Mouse (Mus musculus): ENCODE measurements around the gene Disp3. TPM values are rescaled to one million over a fixed set of nuclear protein-coding genes. Genes with fewer than 3 reads are reported as not detected.

Disp3 gene
- total and polyA plus RNA-seq, 2 experiments from 2014 or later: 0.11 TPM; not detected in 1

- no peak for ATAC-seq (ENCODE audit: insufficient read depth, low read depth)
- TF ChIP-seq EP300 (IDR thresholded peaks at IDR 0.05; ENCODE audit: low read depth): no peak
- no peak for TF ChIP-seq CTCF (IDR thresholded peaks at IDR 0.05; ENCODE audit: low read depth)
These were observed 54.7 kb downstream of the Disp3 start for GRCm38 (mm10) chr4:148233061-148233460.

DNA sequence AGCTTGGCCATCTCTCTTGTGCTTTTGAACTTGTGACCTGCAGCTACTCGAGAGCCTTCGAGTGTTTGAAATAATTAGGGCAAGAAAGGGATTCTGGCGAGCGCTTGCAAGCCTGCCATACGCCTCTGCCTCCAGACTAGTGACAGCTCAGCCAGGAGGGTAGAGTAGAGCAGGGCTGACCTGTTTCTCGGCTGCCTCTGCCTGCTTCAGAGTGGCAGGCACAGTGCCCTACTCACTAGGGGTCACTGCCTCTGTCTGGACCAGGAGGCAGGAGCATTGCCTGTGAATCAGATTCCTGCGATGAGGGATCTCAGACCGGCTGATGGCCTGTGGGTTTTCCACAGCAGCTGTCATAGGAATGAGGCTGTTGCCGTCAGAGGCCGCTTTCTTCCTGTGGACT lies 55.1 kb downstream of the Disp3 start:
- 61% methylated on average over 10 of the region's 10 CpGs for WGBS
- H3K4me2 ChIP-seq (ENCODE audit: low read depth, low read length): no peak overlapping the region
- no peak overlapping the region for H3K27ac ChIP-seq (ENCODE audit: low read depth)
- no peak for DNase-seq (ENCODE audit: low spot score)
- H3K4me1 ChIP-seq (ENCODE audit: control insufficient read depth, insufficient read depth): no peaks in the 10 kb centered on the region
- H3K27me3 ChIP-seq (ENCODE audit: control insufficient read depth, insufficient read depth, low read length): no peaks in the 10 kb centered on the region
- no peak overlapping the region for H3K4me3 ChIP-seq (ENCODE audit: low read depth, low read length)
- ATAC-seq (ENCODE audit: insufficient read depth, low read depth): no peak
- TF ChIP-seq EP300 (IDR thresholded peaks at IDR 0.05; ENCODE audit: low read depth) (no peak), CTCF (IDR thresholded peaks at IDR 0.05; ENCODE audit: low read depth) (no peak)
- H3K9ac ChIP-seq (replicated peaks; ENCODE audit: low read depth, low read length): no peak overlapping the region
- H3K36me3 ChIP-seq (replicated peaks; ENCODE audit: control insufficient read depth, insufficient read depth, low read length): no peaks in the 10 kb centered on the region
- H3K9me3 ChIP-seq (replicated peaks; ENCODE audit: control insufficient read depth, low read length): no peaks in the 10 kb centered on the region

More at GRCm38 (mm10) chr4:148233061-148233460, 54.7 kb downstream of the Disp3 start:
- no peak for DNase-seq (ENCODE audit: low spot score)
- no peaks in the 10 kb centered on the region for H3K36me3 ChIP-seq (replicated peaks; ENCODE audit: control insufficient read depth, insufficient read depth, low read length)
- no peak overlapping the region for H3K4me2 ChIP-seq (ENCODE audit: low read depth, low read length)
- H3K9ac ChIP-seq (replicated peaks; ENCODE audit: low read depth, low read length): no peak overlapping the region
- H3K27ac ChIP-seq (ENCODE audit: low read depth): no peak overlapping the region
- H3K4me1 ChIP-seq (ENCODE audit: control insufficient read depth, insufficient read depth): no peaks in the 10 kb centered on the region
- WGBS: 69% methylated on average over 9 of the region's 9 CpGs
- H3K4me3 ChIP-seq (ENCODE audit: low read depth, low read length): no peak overlapping the region
- H3K27me3 ChIP-seq (ENCODE audit: control insufficient read depth, insufficient read depth, low read length): no peaks in the 10 kb centered on the region
- H3K9me3 ChIP-seq (replicated peaks; ENCODE audit: control insufficient read depth, low read length): no peaks in the 10 kb centered on the region

- DNase-seq (ENCODE audit: low spot score) (no peak), ATAC-seq (ENCODE audit: insufficient read depth, low read depth) (no peak)
- H3K4me2 ChIP-seq (ENCODE audit: low read depth, low read length): no peak overlapping the region
- H3K9me3 ChIP-seq (replicated peaks; ENCODE audit: control insufficient read depth, low read length): no peaks in the 10 kb centered on the region
- 57% methylated on average over 4 of the region's 4 CpGs for WGBS
- TF ChIP-seq CTCF (IDR thresholded peaks at IDR 0.05; ENCODE audit: low read depth) (no peak), EP300 (IDR thresholded peaks at IDR 0.05; ENCODE audit: low read depth) (no peak)
- H3K9ac ChIP-seq (replicated peaks; ENCODE audit: low read depth, low read length): no peak overlapping the region
- H3K27ac ChIP-seq (ENCODE audit: low read depth): no peak overlapping the region
- no peaks in the 10 kb centered on the region for H3K27me3 ChIP-seq (ENCODE audit: control insufficient read depth, insufficient read depth, low read length)
- H3K4me3 ChIP-seq (ENCODE audit: low read depth, low read length): no peak overlapping the region
- H3K36me3 ChIP-seq (replicated peaks; ENCODE audit: control insufficient read depth, insufficient read depth, low read length): no peaks in the 10 kb centered on the region
- H3K4me1 ChIP-seq (ENCODE audit: control insufficient read depth, insufficient read depth): no peaks in the 10 kb centered on the region
These were observed 55.6 kb downstream of the Disp3 start for GRCm38 (mm10) chr4:148232124-148232523.

- Histone ChIP-seq H3K4me3 (ENCODE audit: low read depth, low read length) (no peak overlapping the region), H3K27me3 (ENCODE audit: control insufficient read depth, insufficient read depth, low read length) (no peaks in the 10 kb centered on the region), H3K9me3 (replicated peaks; ENCODE audit: control insufficient read depth, low read length) (no peaks in the 10 kb centered on the region), H3K4me1 (ENCODE audit: control insufficient read depth, insufficient read depth) (no peaks in the 10 kb centered on the region), H3K36me3 (replicated peaks; ENCODE audit: control insufficient read depth, insufficient read depth, low read length) (no peaks in the 10 kb centered on the region), H3K27ac (ENCODE audit: low read depth) (no peak overlapping the region), H3K4me2 (ENCODE audit: low read depth, low read length) (no peak overlapping the region), H3K9ac (replicated peaks; ENCODE audit: low read depth, low read length) (no peak overlapping the region)
- DNase-seq (ENCODE audit: low spot score) (peak; percentile 57), ATAC-seq (ENCODE audit: insufficient read depth, low read depth) (peak; percentile 60)
- no peak for TF ChIP-seq CTCF (IDR thresholded peaks at IDR 0.05; ENCODE audit: low read depth)
- TF ChIP-seq EP300 (IDR thresholded peaks at IDR 0.05; ENCODE audit: low read depth): no peak
- 8% methylated on average over 16 of the region's 16 CpGs for WGBS
These were observed 58.1 kb downstream of the Disp3 start for GRCm38 (mm10) chr4:148229646-148230045.

DNA sequence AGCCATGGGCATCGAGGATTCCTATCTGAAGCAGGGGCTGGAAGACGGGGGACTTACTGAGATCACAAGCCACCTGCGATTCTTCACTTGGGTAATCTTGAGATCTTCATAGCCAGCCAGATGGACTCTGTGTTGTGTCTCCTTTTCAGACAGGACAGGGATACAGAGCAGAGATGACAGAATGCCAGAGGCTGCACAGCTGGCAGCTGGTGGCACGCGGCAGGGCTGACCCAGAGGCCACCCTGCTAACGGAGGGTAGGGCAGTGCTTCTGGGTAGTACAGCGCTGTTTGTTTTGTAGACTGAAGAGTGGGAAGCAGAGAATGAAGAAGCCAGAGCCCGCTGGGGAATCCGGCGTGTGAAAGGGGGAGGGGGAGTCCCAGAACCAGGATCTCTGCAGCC lies 64.8 kb downstream of the Disp3 start:
- TF ChIP-seq CTCF (IDR thresholded peaks at IDR 0.05; ENCODE audit: low read depth) (no peak), EP300 (IDR thresholded peaks at IDR 0.05; ENCODE audit: low read depth) (no peak)
- WGBS: 35% methylated on average over 10 of the region's 10 CpGs
- Histone ChIP-seq H3K4me3 (ENCODE audit: low read depth, low read length) (no peak overlapping the region), H3K9ac (replicated peaks; ENCODE audit: low read depth, low read length) (no peak overlapping the region), H3K4me1 (ENCODE audit: control insufficient read depth, insufficient read depth) (no peaks in the 10 kb centered on the region), H3K4me2 (ENCODE audit: low read depth, low read length) (no peak overlapping the region), H3K9me3 (replicated peaks; ENCODE audit: control insufficient read depth, low read length) (no peaks in the 10 kb centered on the region), H3K27ac (ENCODE audit: low read depth) (no peak overlapping the region), H3K36me3 (replicated peaks; ENCODE audit: control insufficient read depth, insufficient read depth, low read length) (no peaks in the 10 kb centered on the region), H3K27me3 (ENCODE audit: control insufficient read depth, insufficient read depth, low read length) (peaks cover 23% of the 10 kb centered on the region)
- DNase-seq (ENCODE audit: low spot score) (no peak), ATAC-seq (ENCODE audit: insufficient read depth, low read depth) (no peak)

DNA sequence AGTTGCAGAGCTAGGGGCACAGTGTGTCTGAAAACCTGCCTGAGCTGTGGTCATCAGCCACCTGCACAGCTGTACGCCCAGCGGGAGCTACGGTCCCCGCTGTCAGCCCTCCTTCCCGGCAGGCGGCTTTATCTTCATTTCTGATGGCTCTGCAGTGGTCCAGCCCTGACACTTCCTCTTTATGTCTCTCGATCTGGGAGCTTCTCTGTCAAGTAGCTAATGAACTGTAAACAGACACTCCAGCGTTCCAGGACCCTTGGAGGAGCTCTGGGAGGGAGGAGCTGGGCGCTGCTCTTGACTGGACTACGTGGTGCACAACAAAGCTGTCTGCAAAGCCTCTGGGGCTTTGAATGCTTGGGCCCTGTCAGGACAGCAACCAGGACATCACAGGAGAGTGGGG lies 67.1 kb downstream of the Disp3 start:
- ATAC-seq (ENCODE audit: insufficient read depth, low read depth) (no peak), DNase-seq (ENCODE audit: low spot score) (no peak)
- Histone ChIP-seq H3K9ac (replicated peaks; ENCODE audit: low read depth, low read length) (no peak overlapping the region), H3K27ac (ENCODE audit: low read depth) (no peak overlapping the region), H3K27me3 (ENCODE audit: control insufficient read depth, insufficient read depth, low read length) (peaks cover 29% of the 10 kb centered on the region), H3K4me3 (ENCODE audit: low read depth, low read length) (no peak overlapping the region), H3K4me1 (ENCODE audit: control insufficient read depth, insufficient read depth) (no peaks in the 10 kb centered on the region), H3K36me3 (replicated peaks; ENCODE audit: control insufficient read depth, insufficient read depth, low read length) (no peaks in the 10 kb centered on the region), H3K4me2 (ENCODE audit: low read depth, low read length) (no peak overlapping the region), H3K9me3 (replicated peaks; ENCODE audit: control insufficient read depth, low read length) (no peaks in the 10 kb centered on the region)
- TF ChIP-seq EP300 (IDR thresholded peaks at IDR 0.05; ENCODE audit: low read depth) (no peak), CTCF (IDR thresholded peaks at IDR 0.05; ENCODE audit: low read depth) (no peak)
- 5% methylated on average over 10 of the region's 10 CpGs for WGBS

Data from heart, postnatal 0 days (tissue).